Mouse (Mus musculus): ENCODE data around the gene Elavl3. TPM values are rescaled to one million over a fixed set of nuclear protein-coding genes. Genes with fewer than 3 reads are reported as not detected.

Gene Elavl3
- polyA plus RNA-seq, 1 experiment from 2014 or later, result 62.6 TPM

DNA sequence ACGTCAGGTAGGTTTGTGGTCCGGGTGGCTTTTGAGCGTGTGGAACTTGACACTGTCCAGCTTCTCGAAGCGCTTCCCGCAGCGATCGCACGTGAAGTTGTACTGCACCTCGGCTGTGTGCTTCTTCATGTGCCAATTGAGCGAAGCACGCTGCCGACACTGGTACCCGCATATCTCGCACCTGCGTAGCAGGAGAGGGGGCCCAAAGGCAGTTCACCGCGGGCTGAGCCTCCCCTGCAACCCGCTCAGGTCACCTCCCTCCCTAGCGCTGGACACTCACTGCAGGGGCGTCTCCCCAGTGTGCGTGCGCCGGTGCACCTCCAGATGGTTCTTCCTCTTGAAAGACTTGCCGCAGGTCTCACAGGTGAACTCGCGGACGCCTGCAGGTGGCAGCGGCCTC is 3.9 kb upstream of the Elavl3 start:
- ATAC-seq (ENCODE audit: low FRiP score), result no peak
- H3K4me1 ChIP-seq, result peaks cover 12% of the 10 kb centered on the region
- H3K27ac ChIP-seq, result no peak overlapping the region
- H3K27me3 ChIP-seq, result peaks cover 41% of the 10 kb centered on the region
- no peak overlapping the region for H3K4me3 ChIP-seq
- H3K4me2 ChIP-seq (replicated peaks), result no peak overlapping the region
- 41% methylated on average over 29 of the region's 29 CpGs for WGBS
- 0 out of 2 replicates have a peak, but pooled peaks cover 4% of the 10 kb centered on the region for H3K9me3 ChIP-seq (replicated peaks)
- H3K36me3 ChIP-seq, result peaks cover 32% of the 10 kb centered on the region
- no peak overlapping the region for H3K9ac ChIP-seq

DNA sequence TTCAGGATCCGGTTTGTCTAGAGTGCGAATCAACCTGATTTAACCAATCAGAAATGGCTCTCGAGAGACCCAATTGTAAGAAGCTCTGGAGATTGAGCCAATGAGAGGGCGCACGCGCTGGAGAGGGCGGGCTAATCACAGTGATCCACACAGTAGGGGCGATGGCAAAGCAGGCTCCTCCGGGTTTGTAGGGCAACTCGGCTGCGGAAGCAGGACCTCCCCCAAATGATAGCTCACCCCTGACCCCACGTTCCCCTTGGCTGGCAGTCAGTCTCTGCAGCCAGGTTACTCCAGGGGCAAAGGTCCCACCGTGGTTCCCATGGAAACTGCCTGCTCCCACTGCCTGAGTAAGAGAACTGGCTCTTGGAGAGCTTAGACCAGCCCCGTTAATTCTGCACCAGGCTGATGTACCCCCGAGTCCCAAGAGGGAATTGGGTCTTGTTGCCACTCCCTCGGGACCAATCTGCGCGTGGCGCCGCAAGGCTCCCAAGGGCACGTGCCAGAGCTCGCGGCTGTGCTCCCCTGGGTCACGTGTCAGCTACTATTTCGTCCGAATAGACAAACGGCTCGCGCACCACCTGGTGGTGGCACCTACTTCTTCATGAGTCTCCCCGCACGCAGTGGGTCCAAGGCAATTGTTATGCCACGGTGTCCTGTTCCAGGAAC is 2.7 kb upstream of the Elavl3 start:
- peak overlapping the region; percentile 14; the same call in 1 of the 2 replicates for H3K4me3 ChIP-seq

DNA sequence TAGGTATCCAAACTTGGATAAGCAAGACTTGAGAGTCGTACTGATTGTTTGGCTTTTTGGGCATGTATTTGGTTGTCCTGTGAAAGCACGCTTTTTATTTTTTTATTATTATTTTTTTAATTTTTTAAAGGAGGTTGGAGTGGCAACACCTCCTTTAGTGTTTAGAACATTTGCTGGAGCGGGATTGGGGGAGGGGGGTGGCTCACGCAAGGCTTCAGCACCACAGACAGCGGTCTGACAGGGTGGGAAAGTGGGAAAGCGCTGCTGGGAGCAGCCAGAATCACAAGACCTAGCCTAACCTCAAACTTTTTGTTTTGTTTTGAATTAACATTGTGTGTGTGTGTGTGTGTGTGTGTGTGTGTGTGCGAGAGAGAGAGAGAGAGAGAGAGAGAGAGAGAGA is 1.8 kb upstream of the Elavl3 start:
- peaks cover 25% of the 10 kb centered on the region for H3K4me1 ChIP-seq
- H3K9me3 ChIP-seq (replicated peaks), result no peaks in the 10 kb centered on the region
- WGBS, result 36% methylated on average over 6 of the region's 7 CpGs
- H3K27ac ChIP-seq, result no peak overlapping the region
- H3K4me3 ChIP-seq, result no peak overlapping the region
- H3K27me3 ChIP-seq, result peaks cover 49% of the 10 kb centered on the region
- no peak overlapping the region for H3K9ac ChIP-seq
- no peak overlapping the region for H3K4me2 ChIP-seq (replicated peaks)
- H3K36me3 ChIP-seq, result peaks cover 23% of the 10 kb centered on the region
- ATAC-seq (ENCODE audit: low FRiP score), result no peak

More for the DNA sequence above, 2.7 kb upstream of the Elavl3 start:
- peak overlapping the region; percentile 38 for H3K4me2 ChIP-seq (replicated peaks)
- peaks cover 28% of the 10 kb centered on the region for H3K36me3 ChIP-seq
- no peak overlapping the region for H3K27ac ChIP-seq
- WGBS, result 2% methylated on average over 32 of the region's 32 CpGs
- H3K9me3 ChIP-seq (replicated peaks), result 0 out of 2 replicates have a peak, but pooled peaks cover 4% of the 10 kb centered on the region
- peak; percentile 20 for ATAC-seq (ENCODE audit: low FRiP score)
- no peak overlapping the region for H3K9ac ChIP-seq
- H3K27me3 ChIP-seq, result peaks cover 49% of the 10 kb centered on the region
- peaks cover 16% of the 10 kb centered on the region for H3K4me1 ChIP-seq

DNA sequence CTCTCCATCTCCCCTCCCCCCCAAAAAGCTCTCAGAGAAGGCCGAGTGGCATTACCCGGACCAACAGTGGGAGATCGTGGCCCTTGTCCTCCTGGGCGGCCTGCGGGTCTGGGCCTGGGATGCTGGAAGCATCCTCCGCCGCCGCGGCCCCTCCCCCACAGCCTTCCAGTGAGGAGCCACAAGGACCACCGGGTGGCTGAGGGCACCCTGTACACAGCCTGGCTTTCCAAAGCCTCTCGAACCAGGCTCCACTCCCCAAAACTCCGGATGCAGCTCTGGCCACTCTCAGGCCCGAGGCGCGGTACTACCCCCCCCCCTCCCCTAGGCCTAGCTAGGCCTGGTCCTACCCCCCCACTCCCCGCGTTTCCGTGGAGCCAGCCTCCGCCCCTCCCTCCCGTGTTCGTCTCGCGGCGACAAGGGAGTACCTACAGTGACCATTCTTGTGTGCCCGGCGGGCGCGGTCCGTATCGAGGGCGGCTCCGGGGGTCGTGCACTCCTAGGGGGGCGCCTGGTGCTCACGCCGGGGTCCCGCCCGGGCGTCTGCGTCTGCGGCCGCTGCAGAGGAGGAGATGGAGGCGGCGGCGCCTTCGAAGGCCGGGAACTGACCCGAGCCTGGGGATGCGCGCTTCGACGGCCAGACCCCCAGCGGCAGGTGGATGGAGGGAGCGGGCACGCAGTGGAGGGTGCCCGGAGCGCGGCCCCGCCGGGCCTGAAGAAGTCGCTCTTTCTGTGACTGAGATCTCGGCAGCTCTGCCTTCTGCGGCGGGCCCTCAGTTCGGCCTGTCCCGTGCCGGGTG is 464 bp downstream of the Elavl3 start:
- WGBS, result 2% methylated on average over 54 of the region's 67 CpGs
- H3K27me3 ChIP-seq, result peaks cover 49% of the 10 kb centered on the region
- peak; percentile 44 for ATAC-seq (ENCODE audit: low FRiP score)
- H3K4me1 ChIP-seq, result peaks cover 43% of the 10 kb centered on the region
- peak overlapping the region; percentile 89 for H3K4me3 ChIP-seq
- peak overlapping the region; percentile 97 for H3K9ac ChIP-seq
- H3K27ac ChIP-seq, result peak overlapping the region; percentile 94
- H3K9me3 ChIP-seq (replicated peaks), result no peaks in the 10 kb centered on the region
- H3K36me3 ChIP-seq, result 0 out of 2 replicates have a peak, but pooled peaks cover under 1% of the 10 kb centered on the region
- peak overlapping the region; percentile 69 for H3K4me2 ChIP-seq (replicated peaks)

DNA sequence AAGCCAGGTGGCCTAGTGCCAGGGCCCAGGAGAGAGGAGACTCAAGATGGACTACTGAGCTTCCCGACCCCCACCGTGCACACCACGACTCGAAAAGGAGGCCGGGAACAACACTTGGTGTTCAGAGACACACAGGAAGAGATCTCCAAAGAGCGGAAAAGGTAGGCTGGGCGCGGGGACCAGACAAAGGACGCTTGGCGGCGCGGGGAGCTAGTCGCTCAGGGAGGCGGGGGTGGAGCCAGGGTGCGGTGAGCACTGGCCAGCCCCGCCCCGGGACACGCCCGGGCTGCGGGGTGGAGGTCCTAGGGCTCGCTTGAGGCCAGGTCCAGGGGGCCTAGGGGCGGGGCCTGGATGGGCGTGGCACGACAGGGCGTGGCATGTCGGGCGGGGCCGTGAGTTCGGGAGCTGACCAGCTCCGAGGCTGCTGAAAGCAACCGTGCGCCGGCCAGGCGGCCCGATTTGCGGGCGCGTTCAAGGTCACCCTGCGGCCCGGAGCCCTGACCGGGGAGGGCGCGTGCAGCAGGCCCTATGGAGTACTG is 1.4 kb downstream of the Elavl3 start:
- Histone ChIP-seq H3K4me3 (peak overlapping the region; percentile 89), H3K4me1 (peaks cover 43% of the 10 kb centered on the region), H3K27me3 (peaks cover 41% of the 10 kb centered on the region), H3K27ac (peak overlapping the region; percentile 94), H3K36me3 (no peaks in the 10 kb centered on the region), H3K4me2 (replicated peaks) (peak overlapping the region; percentile 69), H3K9ac (peak overlapping the region; percentile 97), H3K9me3 (replicated peaks) (no peaks in the 10 kb centered on the region)
- WGBS, result under 1% methylated on average over 43 of the region's 43 CpGs
- ATAC-seq (ENCODE audit: low FRiP score), result peak; percentile 55

DNA sequence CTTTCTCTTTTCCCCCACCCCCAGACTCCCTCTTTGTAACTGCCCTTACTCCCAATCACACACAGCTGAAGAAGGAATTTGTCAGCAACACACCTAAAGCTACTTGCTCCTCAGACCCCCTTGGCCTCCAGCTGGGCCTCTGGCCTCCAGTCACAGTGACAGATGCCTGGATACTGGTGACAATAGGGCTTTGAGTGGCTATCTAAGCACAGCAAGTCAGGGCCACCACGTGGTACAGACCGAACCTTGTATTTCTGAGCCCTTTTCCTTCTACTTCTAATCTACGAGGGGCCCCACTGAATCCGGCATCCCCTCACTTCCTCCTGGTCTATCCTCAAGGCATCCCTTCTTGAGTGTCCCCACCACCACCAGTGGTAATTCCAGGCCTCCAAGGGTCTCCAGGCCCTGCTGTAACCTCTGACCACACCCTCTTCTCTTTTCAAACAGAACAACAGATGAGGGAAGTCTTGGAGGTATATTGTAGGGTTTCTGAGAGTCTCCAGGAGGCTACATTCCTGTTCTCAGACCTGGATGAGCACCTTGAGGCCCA is 2.0 kb downstream of the Elavl3 start:
- H3K27ac ChIP-seq, result peak overlapping the region; percentile 94
- no peaks in the 10 kb centered on the region for H3K9me3 ChIP-seq (replicated peaks)
- H3K9ac ChIP-seq, result peak overlapping the region; percentile 97
- H3K4me2 ChIP-seq (replicated peaks), result peak overlapping the region; percentile 69
- H3K4me3 ChIP-seq, result peak overlapping the region; percentile 89
- H3K36me3 ChIP-seq, result no peaks in the 10 kb centered on the region
- H3K4me1 ChIP-seq, result peaks cover 41% of the 10 kb centered on the region
- WGBS, result 27% methylated on average over 4 of the region's 4 CpGs
- 0 out of 2 replicates have a peak, but pooled peaks have one; percentile 2 for ATAC-seq (ENCODE audit: low FRiP score)
- peaks cover 37% of the 10 kb centered on the region for H3K27me3 ChIP-seq

DNA sequence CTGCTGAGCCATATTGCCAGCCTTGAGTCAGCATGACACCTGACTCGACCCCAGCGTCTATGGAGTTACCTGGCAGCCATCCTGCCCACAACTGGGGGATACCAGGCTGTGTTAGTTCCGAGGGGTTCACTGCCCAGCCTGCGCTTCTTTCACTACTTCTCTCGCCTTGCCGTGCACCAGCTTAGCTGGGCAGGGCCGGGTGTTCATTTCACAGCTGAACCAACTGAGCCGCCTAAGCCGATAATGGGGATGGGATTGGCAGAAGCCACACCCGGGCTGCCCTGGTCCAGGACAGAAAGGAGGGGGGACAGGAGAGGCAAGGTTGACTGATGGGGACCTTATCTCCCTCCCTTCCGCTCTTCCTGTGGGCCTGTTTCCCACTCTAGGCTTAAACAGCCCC is 2.5 kb downstream of the Elavl3 start:
- Histone ChIP-seq H3K4me1 (peaks cover 36% of the 10 kb centered on the region), H3K9ac (peak overlapping the region; percentile 97), H3K4me2 (replicated peaks) (peak overlapping the region; percentile 69), H3K36me3 (no peaks in the 10 kb centered on the region), H3K27ac (peak overlapping the region; percentile 94), H3K9me3 (replicated peaks) (no peaks in the 10 kb centered on the region), H3K27me3 (peaks cover 37% of the 10 kb centered on the region), H3K4me3 (peak overlapping the region; percentile 89)
- ATAC-seq (ENCODE audit: low FRiP score), result no peak
- WGBS, result 62% methylated on average over 11 of the region's 11 CpGs

DNA sequence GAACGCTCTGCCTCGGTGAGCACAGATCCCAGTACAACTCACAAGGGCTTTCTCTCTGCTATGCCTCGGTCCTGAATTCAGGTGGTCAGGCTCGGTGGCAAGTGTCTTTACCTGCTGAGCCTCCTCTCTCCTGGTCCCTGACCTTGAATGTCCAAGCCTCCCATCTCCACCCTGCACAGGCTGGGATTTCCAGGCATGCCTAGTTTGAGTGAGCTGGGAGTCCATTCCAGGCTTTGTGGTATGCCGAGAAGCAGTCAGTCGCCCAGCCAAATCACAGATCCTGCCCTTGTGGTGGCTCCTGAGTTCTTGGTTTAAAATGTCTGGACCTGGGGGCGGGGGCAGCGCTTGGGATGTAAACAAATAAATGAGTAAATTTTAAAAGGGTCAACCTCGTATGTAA is 4.5 kb downstream of the Elavl3 start:
- peaks cover 24% of the 10 kb centered on the region for H3K27me3 ChIP-seq
- no peak overlapping the region for H3K27ac ChIP-seq
- peak overlapping the region; percentile 69 for H3K4me2 ChIP-seq (replicated peaks)
- H3K36me3 ChIP-seq, result no peaks in the 10 kb centered on the region
- peak overlapping the region; percentile 7; the same call in 1 of the 2 replicates for H3K4me3 ChIP-seq
- peak overlapping the region; percentile 43; the same call in 1 of the 2 replicates for H3K9ac ChIP-seq
- H3K9me3 ChIP-seq (replicated peaks), result no peaks in the 10 kb centered on the region
- peaks cover 35% of the 10 kb centered on the region for H3K4me1 ChIP-seq
- WGBS, result 64% methylated on average over 9 of the region's 9 CpGs
- no peak for ATAC-seq (ENCODE audit: low FRiP score)

DNA sequence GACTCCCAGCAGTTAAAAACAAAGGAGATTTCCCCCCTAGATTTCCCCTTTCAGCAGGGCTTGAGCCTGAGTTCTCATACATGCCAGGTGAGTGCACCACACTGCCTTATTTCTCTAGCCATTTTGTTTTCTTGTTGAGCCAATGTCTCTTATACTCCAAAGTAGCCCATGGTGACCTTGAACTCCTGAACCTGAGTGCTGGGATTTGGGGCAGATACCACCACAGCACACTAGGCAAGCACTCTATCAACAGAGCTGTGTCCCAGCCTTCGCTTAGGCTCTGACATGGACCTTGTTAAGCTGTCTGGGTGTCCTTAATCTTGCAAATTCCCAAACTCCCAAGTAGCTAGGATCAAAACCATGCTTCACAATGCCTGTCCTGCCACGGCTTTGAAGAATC is 10.0 kb downstream of the Elavl3 start:
- Histone ChIP-seq H3K4me1 (peaks cover 2% of the 10 kb centered on the region), H3K36me3 (0 out of 2 replicates have a peak, but pooled peaks cover under 1% of the 10 kb centered on the region), H3K4me2 (replicated peaks) (no peak overlapping the region), H3K9me3 (replicated peaks) (no peaks in the 10 kb centered on the region), H3K27me3 (no peaks in the 10 kb centered on the region), H3K27ac (no peak overlapping the region), H3K4me3 (no peak overlapping the region), H3K9ac (no peak overlapping the region)
- ATAC-seq (ENCODE audit: low FRiP score), result no peak
- 76% methylated on average over 2 of the region's 2 CpGs for WGBS

DNA sequence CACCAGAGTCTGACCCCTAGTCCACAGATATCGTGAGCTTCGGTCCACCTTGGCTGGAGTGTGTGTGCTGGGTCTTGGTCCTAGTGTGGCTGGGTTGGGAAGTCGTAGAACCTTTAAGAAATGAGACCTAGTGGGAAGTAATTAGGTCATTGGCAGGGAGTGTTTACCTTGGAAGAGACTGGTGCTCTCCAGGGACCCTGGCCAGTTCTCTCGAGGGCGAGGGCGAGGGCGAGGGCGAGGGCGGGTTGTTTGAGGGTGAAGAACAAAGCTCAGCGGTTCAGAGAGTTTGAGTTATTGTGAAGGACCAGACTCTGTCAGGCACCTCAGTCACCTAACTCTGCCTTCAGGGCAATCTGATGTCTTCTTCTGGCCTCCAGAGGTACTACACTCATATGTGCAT is 14.0 kb downstream of the Elavl3 start:
- Histone ChIP-seq H3K4me3 (no peak overlapping the region), H3K36me3 (peaks cover 28% of the 10 kb centered on the region), H3K9ac (no peak overlapping the region), H3K27ac (no peak overlapping the region), H3K4me2 (replicated peaks) (no peak overlapping the region), H3K27me3 (no peaks in the 10 kb centered on the region), H3K9me3 (replicated peaks) (no peaks in the 10 kb centered on the region), H3K4me1 (peaks cover 30% of the 10 kb centered on the region)
- 80% methylated on average over 10 of the region's 10 CpGs for WGBS
- ATAC-seq (ENCODE audit: low FRiP score), result no peak

DNA sequence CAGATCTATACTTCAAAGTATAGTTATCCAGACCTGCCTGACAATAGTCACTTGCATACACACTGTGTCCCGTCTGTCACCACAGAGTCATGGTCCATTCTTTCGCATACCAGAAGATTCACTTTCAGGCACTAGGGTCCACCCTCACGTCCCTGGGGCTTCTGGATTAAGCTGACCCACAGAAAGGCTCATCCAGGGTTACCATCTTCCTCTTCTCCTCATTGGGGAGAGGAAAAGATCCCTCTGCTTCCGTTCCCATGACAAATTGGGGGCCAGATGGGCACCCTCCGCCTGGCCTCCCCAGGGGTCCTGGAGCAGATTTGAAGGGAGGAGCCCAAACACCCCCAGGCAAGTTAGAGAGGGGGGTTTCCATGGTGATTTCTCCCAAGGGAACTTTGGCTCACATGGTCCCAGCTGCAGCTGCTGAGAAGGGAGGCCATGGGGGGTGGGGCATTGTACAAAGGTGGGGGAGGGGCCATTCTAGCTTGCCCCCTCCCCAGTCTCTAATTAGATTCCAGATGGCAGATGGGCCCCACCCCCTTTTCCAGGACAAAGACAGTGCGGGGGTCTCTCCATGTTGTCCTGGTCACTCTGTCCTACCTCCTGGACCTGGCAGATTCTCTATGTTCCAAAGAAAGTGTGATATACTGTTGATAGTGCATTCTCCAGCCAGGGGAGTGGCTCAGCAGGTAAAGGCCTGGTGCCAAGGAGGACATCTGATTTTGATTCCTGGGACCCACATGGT is 16.4 kb downstream of the Elavl3 start:
- H3K9me3 ChIP-seq (replicated peaks), result no peaks in the 10 kb centered on the region
- peak; percentile 82 for ATAC-seq (ENCODE audit: low FRiP score)
- WGBS, result 28% methylated on average over 6 of the region's 6 CpGs
- no peak overlapping the region for H3K9ac ChIP-seq
- no peaks in the 10 kb centered on the region for H3K27me3 ChIP-seq
- peaks cover 42% of the 10 kb centered on the region for H3K36me3 ChIP-seq
- H3K4me2 ChIP-seq (replicated peaks), result no peak overlapping the region
- H3K4me1 ChIP-seq, result peaks cover 30% of the 10 kb centered on the region
- H3K27ac ChIP-seq, result peak overlapping the region; percentile 85
- no peak overlapping the region for H3K4me3 ChIP-seq

All from hindbrain, embryonic 12.5 days (tissue).